Mouse (Mus musculus) cerebellum, postnatal 14 days (tissue): ENCODE measurements around the gene 2310011J03Rik.

ENCODE experiments used
- DNase-seq, 2 experiments: peaks; one replicate each; pipeline ENCODE4 v3.0.0; 2021; ENCODE audit warnings: mixed read lengths in 2 of 2

Gene 2310011J03Rik

GRCm38 (mm10) chr10:80314494-80315001, 5.8 kb downstream of the 2310011J03Rik start:
- DNase-seq = peak; percentile 40

- DNase-seq = peak; percentile 67 to 75
These were observed 6.6 kb downstream of the 2310011J03Rik start for GRCm38 (mm10) chr10:80313627-80314201.

GRCm38 (mm10) chr10:80312586-80313504, 7.5 kb downstream of the 2310011J03Rik start:
- peak; percentile 56 to 58 for DNase-seq

GRCm38 (mm10) chr10:80311560-80311959, 8.8 kb downstream of the 2310011J03Rik start:
- DNase-seq = peak; percentile 66

- peak in 1 of 2 experiments; percentile 47 for DNase-seq
These were observed 15.5 kb downstream of the 2310011J03Rik start for GRCm38 (mm10) chr10:80304862-80305261.

GRCm38 (mm10) chr10:80304458-80304857, 15.9 kb downstream of the 2310011J03Rik start:
- DNase-seq = no peak

- peak; percentile 67 to 77 for DNase-seq
These were observed 17.9 kb downstream of the 2310011J03Rik start for GRCm38 (mm10) chr10:80302471-80302881.

GRCm38 (mm10) chr10:80302082-80302355, 18.3 kb downstream of the 2310011J03Rik start:
- peak in 1 of 2 experiments; percentile 57 for DNase-seq

- peak in 1 of 2 experiments; percentile 59 for DNase-seq
These were observed 18.9 kb downstream of the 2310011J03Rik start for GRCm38 (mm10) chr10:80301256-80302081.

GRCm38 (mm10) chr10:80300672-80301181, 19.6 kb downstream of the 2310011J03Rik start:
- DNase-seq = peak; percentile 80 to 84

- peak in 1 of 2 experiments; percentile 46 for DNase-seq
These were observed 20.5 kb downstream of the 2310011J03Rik start for GRCm38 (mm10) chr10:80299824-80300223.

GRCm38 (mm10) chr10:80299301-80299700, 21.0 kb downstream of the 2310011J03Rik start:
- DNase-seq = peak in 1 of 2 experiments; percentile 70

GRCm38 (mm10) chr10:80298571-80299281, 21.6 kb downstream of the 2310011J03Rik start:
- DNase-seq = peak; percentile 97

GRCm38 (mm10) chr10:80297526-80298133, 22.7 kb downstream of the 2310011J03Rik start:
- DNase-seq = peak in 1 of 2 experiments; percentile 55

GRCm38 (mm10) chr10:80296824-80297223, 23.5 kb downstream of the 2310011J03Rik start:
- peak in 1 of 2 experiments; percentile 54 for DNase-seq

- DNase-seq = peak; percentile 83 to 85
These were observed 24.5 kb downstream of the 2310011J03Rik start, which contains the start of gene Apc2 for GRCm38 (mm10) chr10:80295618-80296425. TSS of gene Apc2 (plus strand) at chr10:80295977.

GRCm38 (mm10) chr10:80294788-80295303, 25.5 kb downstream of the 2310011J03Rik start:
- DNase-seq = peak in 1 of 2 experiments; percentile 52

- DNase-seq = no peak
These were observed 26.0 kb downstream of the 2310011J03Rik start for GRCm38 (mm10) chr10:80294311-80294710.

GRCm38 (mm10) chr10:80293325-80293724, 27.0 kb downstream of the 2310011J03Rik start:
- no peak for DNase-seq
